Mouse (Mus musculus) NIH3T3 (cell line): Measurements from ENCODE around the gene Cfap69.
A peak's percentile ranks its signal among the peaks of the same experiment; 100 is the strongest.

Experiments
- DNase-seq: peaks from one replicate; pipeline ENCODE4 v3.0.0-alpha.2; 2012; ENCODE audit warnings: low read depth

The Cfap69 gene

DNA sequence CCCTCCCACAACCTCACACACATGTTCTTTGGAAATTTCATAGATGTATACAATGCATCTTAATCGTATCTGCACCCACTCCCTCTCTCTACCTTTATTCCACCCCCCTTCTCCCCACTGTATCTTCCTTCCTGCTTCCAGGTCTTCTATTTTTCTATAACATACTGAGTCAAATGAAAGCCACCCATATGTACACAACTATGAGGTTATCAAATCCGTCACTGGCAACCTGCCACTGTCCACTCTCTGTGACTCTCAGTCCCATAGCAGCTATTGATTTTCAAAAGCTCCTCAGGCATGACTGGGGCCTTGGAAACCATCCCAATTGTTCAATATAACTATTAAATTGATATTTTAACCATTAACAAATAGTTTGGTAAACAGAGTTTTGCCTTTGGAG lies 6.1 kb downstream of the Cfap69 start:
- no peak for DNase-seq

DNA sequence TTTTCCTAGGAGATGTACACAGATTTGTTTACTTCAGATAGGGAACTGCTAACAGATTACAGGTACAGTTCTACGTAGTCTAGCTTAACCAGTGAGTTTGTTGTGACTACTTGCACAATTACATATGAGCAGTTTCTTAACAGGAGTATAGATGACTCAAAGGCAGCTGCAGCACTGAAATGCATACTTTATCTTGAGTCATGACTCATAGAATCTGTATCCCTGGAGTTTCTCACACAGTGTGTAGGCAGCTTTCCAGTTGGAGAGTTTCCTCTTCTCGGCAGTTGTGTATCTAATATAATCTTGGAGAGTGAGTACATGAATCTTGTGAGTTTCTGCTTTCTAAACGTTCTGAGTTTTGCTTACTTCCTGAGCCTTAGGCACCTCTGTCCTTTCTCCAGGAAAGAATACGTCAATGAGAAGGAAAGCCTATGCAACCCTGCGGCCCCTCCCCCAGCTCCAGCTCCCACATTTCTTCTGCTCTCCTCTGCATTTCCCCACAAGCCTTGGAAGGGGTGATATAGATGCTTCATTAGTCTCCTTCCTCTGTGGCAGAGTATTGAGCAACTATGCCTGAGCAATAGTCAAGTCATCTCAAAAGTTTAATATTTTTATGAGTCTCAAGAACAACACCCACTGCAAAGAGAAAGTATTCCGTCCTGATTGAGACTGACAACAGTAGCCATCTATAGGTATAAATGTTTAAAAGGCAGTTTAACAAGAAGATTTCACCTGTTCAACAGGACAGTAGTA lies 15.0 kb downstream of the Cfap69 start:
- DNase-seq = peak; percentile 95

DNA sequence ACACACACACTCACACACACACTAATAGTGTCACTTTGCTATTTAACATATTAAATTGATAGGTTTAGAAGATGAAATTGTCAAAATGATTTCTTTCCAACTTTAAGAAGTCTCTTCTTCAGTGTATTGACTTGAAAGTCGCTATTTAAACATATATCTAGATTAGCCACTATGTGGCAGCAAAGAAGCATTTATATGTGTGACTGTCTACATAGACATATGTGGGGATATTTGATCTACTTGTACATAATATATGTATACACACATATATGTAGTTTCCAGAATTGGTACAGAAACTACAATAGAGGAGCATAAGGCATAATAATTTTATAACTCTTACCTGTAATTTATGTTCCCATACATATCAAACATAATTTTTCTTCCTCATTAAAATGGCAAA lies 17.9 kb downstream of the Cfap69 start:
- DNase-seq = peak; percentile 76

DNA sequence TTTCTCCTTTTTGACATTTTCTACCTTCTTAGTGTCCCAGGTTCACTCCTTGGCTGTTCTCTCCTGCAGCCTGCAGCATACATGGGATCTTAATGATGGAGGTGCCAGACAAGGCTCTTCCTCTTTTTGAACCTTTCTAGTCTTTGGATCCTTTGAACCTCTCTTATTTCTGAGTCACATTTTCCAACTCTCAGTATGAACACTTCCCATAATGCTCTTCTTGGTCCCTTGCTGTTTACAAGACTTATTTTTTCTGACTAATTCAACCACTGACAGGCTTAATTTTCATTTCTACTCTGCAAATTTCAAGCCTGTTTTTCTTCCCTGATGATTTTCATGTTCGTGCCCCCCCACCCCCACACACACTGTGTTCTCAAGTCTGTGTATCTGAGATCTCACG lies 25.5 kb downstream of the Cfap69 start:
- DNase-seq = no peak

DNA sequence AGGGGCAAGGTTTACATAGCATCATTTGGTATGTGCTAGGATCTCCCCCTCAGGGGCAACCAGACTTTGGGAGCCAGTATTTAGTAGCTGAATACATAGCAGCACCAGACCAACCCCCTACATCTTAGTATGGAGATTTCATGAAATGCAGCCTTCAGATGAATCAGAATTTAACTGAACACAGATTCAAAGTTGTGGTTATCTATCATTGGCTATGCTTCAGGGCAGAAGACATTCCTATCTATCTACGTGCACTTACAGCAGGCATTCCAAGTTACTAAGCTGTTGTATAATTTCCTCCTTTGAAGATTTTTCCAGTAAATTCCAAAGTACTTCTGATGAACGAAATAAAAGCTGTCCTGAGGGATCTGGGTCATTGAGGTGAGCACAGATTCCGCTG lies 38.5 kb downstream of the Cfap69 start:
- DNase-seq = peak; percentile 73

DNA sequence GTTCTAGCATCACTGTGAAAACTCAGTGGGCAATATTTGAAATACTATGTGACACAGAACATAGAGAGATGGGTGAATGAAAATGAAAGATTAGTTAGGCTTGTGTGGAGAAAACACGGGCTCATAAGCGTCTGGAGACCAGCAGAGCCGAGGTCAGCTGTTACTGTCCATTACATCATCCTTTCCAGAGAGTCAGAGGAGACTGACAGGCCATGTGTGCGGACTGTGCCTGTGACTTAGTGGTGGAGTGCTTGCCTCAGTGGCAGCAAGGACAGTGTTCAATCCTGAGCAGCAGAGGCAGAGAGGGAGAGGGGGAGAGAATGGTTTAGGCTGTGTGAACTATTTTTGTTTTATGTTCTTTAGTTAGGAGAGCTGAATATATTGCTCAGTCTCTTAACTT lies 45.7 kb downstream of the Cfap69 start:
- DNase-seq = peak; percentile 22

DNA sequence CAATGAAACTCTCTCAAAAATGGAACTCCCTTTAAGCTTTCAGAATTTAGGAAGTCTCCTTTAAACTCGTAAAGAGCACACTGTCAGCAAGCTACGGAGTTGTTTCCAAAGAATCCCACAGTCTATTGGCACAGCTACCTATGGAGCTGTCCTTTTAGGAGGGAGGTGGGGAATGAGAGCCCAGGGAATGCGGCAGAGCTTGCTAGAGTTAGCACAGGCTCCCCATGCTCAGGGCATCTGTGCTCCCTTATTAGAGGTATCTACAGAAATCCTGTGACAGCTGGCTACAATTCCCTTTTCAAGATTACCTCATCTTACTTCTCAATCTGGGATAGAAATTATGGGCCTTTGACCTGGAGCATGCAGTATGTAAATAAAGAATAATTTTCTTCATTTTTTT lies 53.5 kb downstream of the Cfap69 start:
- DNase-seq = no peak

DNA sequence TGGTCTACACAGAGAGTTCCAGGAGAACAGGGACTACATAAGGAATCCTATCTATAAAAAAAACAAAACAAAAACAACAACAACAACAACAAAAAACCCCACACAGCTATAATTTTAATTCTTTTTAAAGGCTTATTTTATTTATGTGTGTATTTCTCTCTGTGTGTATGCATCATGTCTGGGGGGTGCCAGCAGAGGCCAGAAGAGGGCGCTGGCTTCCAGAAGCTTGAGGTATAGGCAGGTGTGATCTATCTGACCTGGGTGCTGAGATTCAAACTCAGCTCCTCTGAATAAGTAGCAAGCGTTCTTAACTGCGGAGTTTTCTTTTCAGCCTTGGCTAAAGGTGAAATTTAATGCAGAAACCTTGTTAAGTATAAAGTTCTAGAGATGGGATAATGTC lies 76.4 kb downstream of the Cfap69 start:
- no peak for DNase-seq

DNA sequence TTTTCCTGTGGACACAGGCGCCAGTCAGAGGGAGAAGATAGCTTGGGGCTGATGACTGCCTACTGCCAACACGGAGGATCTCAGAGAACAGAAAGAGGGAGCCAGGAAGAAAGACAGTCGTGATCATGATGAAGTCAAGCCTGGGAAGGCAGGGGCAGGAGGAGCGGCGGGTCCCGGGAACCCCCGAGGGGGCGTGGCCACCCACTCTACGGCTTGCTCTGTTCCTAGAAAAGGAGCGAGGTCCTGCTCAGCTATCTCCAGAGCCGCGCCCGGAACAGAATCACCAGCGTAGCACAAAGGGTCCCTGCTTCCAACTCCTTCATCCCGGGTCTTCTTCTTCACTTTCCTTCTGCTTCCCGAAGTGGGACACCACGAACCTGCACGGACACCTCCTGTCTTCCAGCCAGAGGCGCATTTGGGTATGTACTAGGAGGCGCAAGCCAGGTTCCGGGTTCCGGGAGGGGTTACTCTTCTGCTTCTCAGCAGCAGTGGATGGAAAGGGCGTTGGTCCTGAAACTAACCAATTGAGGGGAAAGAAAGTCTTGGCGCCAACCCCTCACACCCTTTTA lies 90.2 kb downstream of the Cfap69 start, which contains the start of gene Gm8773:
Gm8773 (plus strand) TSS at position 51 of the 569 bp plus-strand sequence.
- peak; percentile 68 for DNase-seq

DNA sequence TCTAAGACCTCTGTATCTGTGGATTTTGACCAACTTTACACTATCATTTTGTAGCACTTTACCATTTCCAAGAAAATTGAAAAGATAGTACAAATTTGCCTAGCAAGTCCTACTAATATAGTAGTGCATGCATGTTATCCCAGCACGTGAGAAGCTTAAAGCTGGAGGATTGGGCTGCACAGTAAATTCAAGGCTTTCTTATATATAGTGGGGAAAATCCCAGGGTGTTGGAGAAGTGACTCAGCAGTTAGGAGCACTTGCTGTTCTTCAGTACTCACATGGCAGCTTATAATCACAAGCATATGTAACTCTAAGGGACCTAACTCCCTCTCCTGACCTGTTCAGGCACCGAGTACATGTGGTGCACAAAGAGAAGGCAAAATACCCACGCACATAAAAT lies 101.6 kb downstream of the Cfap69 start:
- peak; percentile 68 for DNase-seq

DNA sequence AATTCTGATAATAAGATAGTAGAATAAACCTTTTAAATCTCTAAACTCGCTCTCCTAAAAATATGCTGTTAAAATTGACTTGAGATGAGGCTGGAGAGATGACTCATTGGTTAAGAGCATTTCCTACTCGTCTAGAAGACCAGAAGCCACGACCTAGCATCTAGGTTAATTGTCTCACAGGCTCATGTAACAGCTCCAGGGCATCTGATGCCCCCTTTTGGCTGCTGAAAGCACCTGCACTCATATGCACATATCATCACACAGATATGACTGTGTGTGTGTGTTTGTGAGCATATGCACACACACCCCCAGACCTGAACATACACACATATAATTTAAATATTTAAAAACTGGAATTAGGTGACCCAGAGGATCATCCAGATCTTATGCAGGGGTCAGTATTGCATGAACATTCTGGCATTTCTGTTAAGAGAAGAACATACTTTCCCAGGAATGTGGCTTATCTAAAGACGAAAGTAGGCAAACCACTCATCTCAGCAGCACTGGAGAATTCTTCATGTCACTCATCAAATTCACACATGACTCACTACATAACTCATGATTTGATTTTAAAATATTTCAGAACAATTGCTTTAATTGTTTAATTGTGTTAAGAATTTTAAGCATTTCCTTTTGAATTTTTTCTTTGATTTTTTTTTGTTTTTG lies 102.9 kb downstream of the Cfap69 start:
- no peak for DNase-seq

DNA sequence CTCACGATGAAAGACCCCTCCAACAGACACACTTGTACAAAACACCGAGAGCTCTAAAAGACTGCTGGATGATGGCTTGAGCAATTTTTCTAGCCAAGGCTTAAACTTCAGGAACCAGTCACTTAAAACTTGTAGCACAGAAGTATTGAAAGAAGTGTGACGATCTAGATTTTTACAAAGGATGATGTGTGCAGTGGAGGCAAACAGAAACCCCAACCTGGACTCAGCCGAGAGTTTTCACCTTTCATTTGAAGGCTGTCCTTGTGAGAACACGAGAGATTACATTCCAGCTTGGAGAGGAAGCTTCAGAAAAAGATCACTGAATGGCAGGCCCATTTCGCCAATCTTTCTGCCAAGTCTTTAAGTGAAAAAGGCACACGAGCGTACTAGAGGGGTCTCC lies 104.2 kb downstream of the Cfap69 start:
- no peak for DNase-seq

DNA sequence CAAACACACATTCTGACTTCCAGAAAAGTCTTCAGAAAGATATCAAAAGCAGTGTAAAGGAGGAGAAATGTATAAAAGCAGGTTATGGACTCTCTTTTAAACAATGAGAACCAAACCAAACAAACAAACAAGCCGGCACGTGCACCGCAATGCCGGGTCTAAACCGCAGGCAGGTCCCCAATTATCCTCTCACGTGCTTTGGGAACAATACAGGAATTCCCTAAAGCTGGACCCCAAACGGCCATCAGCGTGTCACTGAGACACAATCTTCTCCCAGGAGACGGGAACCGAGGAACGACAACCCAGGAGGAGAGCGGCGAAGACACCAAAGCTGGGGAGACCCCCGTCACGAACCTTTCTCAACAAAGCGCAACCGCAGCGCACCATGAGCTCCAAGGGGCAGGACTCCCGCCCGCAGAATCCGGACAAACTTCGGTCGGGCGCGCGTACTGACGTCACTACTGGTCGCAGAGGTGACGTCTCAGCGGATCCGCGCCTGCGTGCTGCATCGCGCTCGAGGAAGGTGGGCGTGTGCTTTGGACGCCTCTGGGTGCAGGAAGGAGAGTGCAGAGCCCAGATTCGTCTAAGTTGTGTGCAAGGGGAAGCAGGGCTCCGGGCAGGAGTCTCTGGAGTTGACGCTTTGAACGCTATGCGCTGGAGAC lies 104.8 kb downstream of the Cfap69 start, which contains the start of gene Gtpbp10:
Gtpbp10 (minus strand) TSS at position 460 of the 662 bp plus-strand sequence.
- DNase-seq = peak; percentile 91

DNA sequence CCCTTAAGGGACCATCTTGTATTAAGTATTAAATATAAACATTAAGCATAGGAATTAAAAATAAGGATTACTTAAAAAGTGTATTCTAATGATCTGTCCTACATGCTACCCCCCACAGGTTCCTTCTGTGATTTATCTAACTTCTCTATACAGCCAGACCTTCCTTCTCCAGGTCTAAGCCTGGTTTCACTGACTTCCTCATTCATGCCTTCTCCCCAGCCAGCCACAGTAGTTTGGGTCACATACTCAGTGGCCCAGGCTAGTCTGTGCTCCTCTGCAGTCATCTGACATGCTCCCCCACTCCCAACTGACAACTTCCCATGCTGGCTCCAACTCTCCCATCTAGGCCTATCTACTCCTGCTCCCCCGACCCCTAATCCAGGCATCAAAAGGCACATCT lies 112.9 kb downstream of the Cfap69 start:
- no peak for DNase-seq

DNA sequence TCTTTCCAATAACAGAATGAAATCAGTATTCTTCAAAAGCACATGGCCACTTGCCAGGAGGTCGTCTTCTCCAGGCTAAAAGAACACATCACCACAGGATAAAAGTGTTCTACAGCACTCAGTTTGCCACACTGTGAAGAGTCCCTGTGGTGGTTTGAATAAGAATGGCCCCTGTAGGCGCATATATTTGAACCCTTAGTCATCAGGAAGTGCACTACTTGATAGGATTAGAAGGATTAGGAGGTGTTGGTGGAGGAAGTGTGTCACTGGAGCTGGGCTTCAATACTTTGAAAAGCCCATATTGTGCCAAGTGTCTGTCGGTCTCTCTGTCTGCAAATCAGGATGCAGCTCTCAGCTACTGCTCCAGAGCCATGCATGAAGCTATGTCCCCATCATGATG lies 123.7 kb downstream of the Cfap69 start:
- no peak for DNase-seq

DNA sequence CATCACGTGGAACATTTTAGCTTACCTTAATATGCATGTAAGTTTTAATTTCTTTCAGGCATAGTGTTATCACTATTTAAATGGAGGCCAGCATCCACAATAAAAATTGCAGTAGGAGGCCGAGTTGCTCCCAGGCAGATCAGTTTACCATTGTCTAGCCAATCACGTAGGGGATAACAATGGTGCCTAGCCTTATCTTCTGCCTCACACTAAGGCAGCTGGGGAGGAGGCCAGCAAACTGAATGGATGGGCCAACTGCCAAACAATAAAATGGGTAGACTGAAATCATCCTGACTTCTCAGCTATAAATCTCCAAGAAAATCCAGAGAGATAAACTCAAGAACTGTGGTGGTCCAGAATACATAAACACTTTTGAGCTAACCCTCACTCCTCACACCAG lies 124.3 kb downstream of the Cfap69 start:
- no peak for DNase-seq

DNA sequence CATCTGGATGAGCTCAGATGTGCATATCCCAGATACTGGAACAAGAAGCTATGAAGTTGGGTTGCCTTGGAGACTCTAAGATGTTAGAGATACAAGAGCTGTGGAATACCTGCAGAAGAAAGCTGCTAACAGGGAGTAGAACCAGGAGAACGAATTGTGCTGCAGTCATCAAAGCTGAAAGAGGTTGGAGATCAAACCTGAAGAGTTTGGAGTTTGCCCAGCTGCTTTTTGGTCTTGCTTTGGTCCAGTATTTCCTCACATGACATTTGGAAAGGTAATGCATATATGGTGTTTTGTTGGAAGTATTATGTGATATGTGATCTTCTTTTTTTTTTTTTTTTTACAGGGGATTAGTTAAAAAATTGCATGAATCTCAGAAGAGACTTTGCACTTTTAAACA lies 127.9 kb downstream of the Cfap69 start:
- no peak for DNase-seq

DNA sequence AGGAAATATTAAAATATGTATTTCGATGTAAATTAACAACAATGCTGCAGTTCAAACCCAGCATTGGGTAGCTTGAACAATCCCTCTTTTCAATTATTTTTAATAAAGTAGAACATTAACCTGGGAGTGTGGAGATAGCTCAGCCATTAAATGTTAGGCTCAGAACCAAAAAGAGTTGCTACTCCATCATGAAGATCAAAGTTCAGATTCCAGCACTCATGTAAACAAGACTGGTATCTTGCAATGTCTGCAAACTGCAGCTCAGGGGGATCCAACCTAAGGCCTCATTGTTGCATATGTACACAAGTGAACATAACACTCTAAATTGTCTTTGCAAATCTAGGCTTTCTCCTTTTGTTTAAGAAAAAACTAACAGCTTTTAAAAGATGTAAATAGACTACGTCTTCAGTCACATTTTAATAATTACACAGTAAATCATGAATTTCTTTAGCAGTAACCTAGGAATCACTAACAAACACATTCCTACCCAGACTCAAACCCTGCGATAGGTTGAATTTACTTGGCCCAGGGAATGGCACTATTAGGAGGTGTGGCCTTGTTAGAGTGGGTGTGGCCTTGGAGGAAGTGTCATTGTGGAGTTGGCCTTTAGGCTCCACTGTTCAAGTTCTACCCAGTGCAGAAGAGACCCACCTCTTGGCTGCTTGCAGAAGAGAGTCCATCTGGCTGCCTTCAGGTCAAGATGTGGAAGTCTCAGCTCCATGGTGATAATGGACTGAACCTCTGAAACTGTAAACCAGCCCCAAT lies 130.2 kb downstream of the Cfap69 start:
- no peak for DNase-seq
